ENCODE assay signal across 8 mouse cellular contexts in the genomic region with DNA sequence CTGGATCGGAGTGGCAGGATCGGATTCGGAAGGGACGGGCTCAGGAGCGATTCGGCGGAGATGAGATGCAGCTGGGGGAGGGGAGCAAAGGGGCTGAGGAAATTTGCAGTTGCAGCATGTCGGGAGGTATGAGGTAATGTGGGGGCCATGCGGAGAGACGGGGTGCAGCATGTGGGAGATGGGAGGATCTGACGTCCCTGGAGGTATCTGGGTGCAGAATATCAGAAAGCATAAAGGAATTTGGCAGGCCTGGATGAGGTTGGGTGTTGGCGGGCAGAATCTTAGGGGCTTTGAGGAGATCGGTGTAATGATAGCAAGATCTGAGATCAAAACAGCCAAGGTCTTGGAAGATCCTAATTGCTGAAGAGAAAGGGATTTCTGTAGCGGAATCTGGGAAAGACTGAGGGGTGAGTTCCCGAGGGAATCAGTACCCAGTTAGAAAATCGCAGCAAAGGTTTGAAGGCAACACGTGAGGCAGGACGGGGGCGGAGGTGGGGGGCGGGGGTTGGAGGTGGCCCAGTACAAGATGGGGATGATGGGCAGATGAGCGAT. TPM values are rescaled to one million over a fixed set of nuclear protein-coding genes. Genes with fewer than 3 reads are reported as not detected.
A peak's percentile ranks its signal among the peaks of the same experiment; 100 is the strongest.
DNase-seq lines count a peak whose midpoint lies in the region; ATAC-seq and TF ChIP-seq lines count a peak whose summit lies in the region.

No protein-coding gene starts in this region.

- no peaks in the 10 kb centered on the region; the same call in 1 of the 2 replicates for H3K79me2 ChIP-seq in heart, adult 2 months (replicated peaks; ENCODE audit: control insufficient read depth, insufficient read depth, low read length)

- H3K9ac ChIP-seq in heart, adult 2 months (ENCODE audit: low read depth, low read length) = peak overlapping the region; percentile 88
- peak overlapping the region; percentile 83 for H3K9ac ChIP-seq in hindbrain, embryonic 13.5 days
- peak overlapping the region; percentile 73 for H3K9ac ChIP-seq in midbrain, embryonic 11.5 days (ENCODE audit: low read length)

- H3K4me2 ChIP-seq in hindbrain, embryonic 13.5 days = peak overlapping the region; percentile 68
- peak overlapping the region; percentile 66 for H3K4me2 ChIP-seq in midbrain, embryonic 11.5 days

- no peak for TF ChIP-seq EP300 in heart, adult 2 months (IDR thresholded peaks at IDR 0.05; ENCODE audit: insufficient read depth, low read depth, low read length)

- 1% methylated on average over 20 of the region's 21 CpGs for WGBS in heart, adult 2 months
- WGBS in hindbrain, embryonic 13.5 days = under 1% methylated on average over 21 of the region's 21 CpGs
- under 1% methylated on average over 21 of the region's 21 CpGs for WGBS in midbrain, embryonic 11.5 days

- no peak for TF ChIP-seq CTCF in heart, adult 2 months (IDR thresholded peaks at IDR 0.05)
- TF ChIP-seq CTCF in testis, adult 2 months (IDR thresholded peaks at IDR 0.05; ENCODE audit: control insufficient read depth, insufficient read depth, insufficient replicate concordance, low read depth, low read length) = no peak

- peaks cover 9% of the 10 kb centered on the region for H3K4me1 ChIP-seq in heart, adult 2 months (ENCODE audit: control insufficient read depth, insufficient read depth, low read length)
- peaks cover 2% of the 10 kb centered on the region for H3K4me1 ChIP-seq in testis, adult 2 months (ENCODE audit: control insufficient read depth, insufficient read depth, low read length)
- H3K4me1 ChIP-seq in hindbrain, embryonic 13.5 days (replicated peaks) = peaks cover 31% of the 10 kb centered on the region
- H3K4me1 ChIP-seq in midbrain, embryonic 11.5 days (ENCODE audit: control insufficient read depth, insufficient read depth, low read length) = peaks cover 9% of the 10 kb centered on the region; the same call in 1 of the 2 replicates

- H3K4me3 ChIP-seq in heart, adult 2 months = peak overlapping the region; percentile 96
- H3K4me3 ChIP-seq in testis, adult 2 months (ENCODE audit: control insufficient read depth, low read depth, low read length) = peak overlapping the region; percentile 97
- peak overlapping the region; percentile 72 for H3K4me3 ChIP-seq in hindbrain, embryonic 13.5 days
- peak overlapping the region; percentile 71 for H3K4me3 ChIP-seq in midbrain, embryonic 11.5 days (ENCODE audit: low read depth, low read length)

- peak overlapping the region; percentile 82 for H3K27ac ChIP-seq in heart, adult 2 months
- peak overlapping the region; percentile 76 for H3K27ac ChIP-seq in testis, adult 2 months (ENCODE audit: control insufficient read depth, insufficient read depth, low read depth, low read length)
- peak overlapping the region; percentile 90 for H3K27ac ChIP-seq in hindbrain, embryonic 13.5 days
- no peak overlapping the region for H3K27ac ChIP-seq in midbrain, embryonic 11.5 days (ENCODE audit: low read depth, low read length)

- H3K27me3 ChIP-seq in heart, adult 2 months (ENCODE audit: control insufficient read depth, insufficient read depth, low read length) = no peaks in the 10 kb centered on the region
- H3K27me3 ChIP-seq in testis, adult 2 months (ENCODE audit: control insufficient read depth, insufficient read depth, low read length) = no peaks in the 10 kb centered on the region
- no peaks in the 10 kb centered on the region for H3K27me3 ChIP-seq in hindbrain, embryonic 13.5 days
- H3K27me3 ChIP-seq in midbrain, embryonic 11.5 days (ENCODE audit: control insufficient read depth, insufficient read depth, low read length) = no peaks in the 10 kb centered on the region

- TF ChIP-seq POLR2A in heart, adult 2 months (IDR thresholded peaks at IDR 0.05; ENCODE audit: insufficient read depth, low read depth, low read length) = no peak
- TF ChIP-seq POLR2A in testis, adult 2 months (IDR thresholded peaks at IDR 0.05; ENCODE audit: control insufficient read depth, low read depth, low read length) = no peak

- peak; percentile 90 for ATAC-seq in hindbrain, embryonic 13.5 days (ENCODE audit: low FRiP score)
- peak; percentile 90 for ATAC-seq in midbrain, embryonic 11.5 days (ENCODE audit: low FRiP score)

- intact Hi-C loops in heart, adult 2 months (cut with DNase I) = no loop called here
- intact Hi-C loops in heart, postnatal 36 days (cut with DNase I) = no loop called here

- DNase-seq in heart, adult 2 months = no peak
- no peak for DNase-seq in heart, postnatal 36 days
- DNase-seq in testis, postnatal 14 days (ENCODE audit: low spot score) = no peak
- DNase-seq in midbrain, embryonic 11.5 days (ENCODE audit: low spot score, missing footprints) = no peak
- DNase-seq in adrenal gland, adult (ENCODE audit: inconsistent age in 2 of 2, low spot score in 1 of 2) = no peak
- no peak for DNase-seq in frontal cortex, postnatal 10 days (ENCODE audit: low spot score in 2 of 2)

- H3K9me3 ChIP-seq in hindbrain, embryonic 13.5 days = no peaks in the 10 kb centered on the region
- no peaks in the 10 kb centered on the region for H3K9me3 ChIP-seq in midbrain, embryonic 11.5 days (ENCODE audit: control insufficient read depth, low read length)

- 0 out of 2 replicates have a peak, but pooled peaks cover 5% of the 10 kb centered on the region for H3K36me3 ChIP-seq in heart, adult 2 months (ENCODE audit: control insufficient read depth, insufficient read depth, low read length)
- H3K36me3 ChIP-seq in testis, adult 2 months (ENCODE audit: control insufficient read depth, insufficient read depth, low read length) = no peaks in the 10 kb centered on the region
- H3K36me3 ChIP-seq in hindbrain, embryonic 13.5 days = no peaks in the 10 kb centered on the region; the same call in 1 of the 2 replicates
- no peaks in the 10 kb centered on the region for H3K36me3 ChIP-seq in midbrain, embryonic 11.5 days (ENCODE audit: control insufficient read depth, insufficient read depth, low read length)

RNA-seq across cellular contexts. Expression of a gene that starts 0.4 kb away (rescaled TPM):
- total RNA-seq in heart, adult 2 months (2021) = 10 to 100 TPM; 16.2 to 18.3 TPM
- polyA plus RNA-seq in heart, adult 2 months (2012; rRNA removed) = 11.8 and 12.2 TPM in 2 replicates
- 10 to 100 TPM; 14.6 to 20.1 TPM for total RNA-seq in heart, postnatal 36 days (2021)
- 9.8 and 10.0 TPM in 2 replicates for polyA plus RNA-seq in testis, adult 2 months (2012; rRNA removed)
- polyA plus RNA-seq in hindbrain, embryonic 13.5 days (2015; fragmentation: Nextera tagmentation; extraction: Ambion mirVana) = 139 and 145 TPM in 2 replicates
- 67.1 and 71.3 TPM in 2 replicates for polyA plus RNA-seq in midbrain, embryonic 11.5 days (2014; fragmentation: Nextera tagmentation; extraction: Ambion mirVana)
